Mouse (Mus musculus) cerebellum, adult 2 months (tissue): ENCODE results near the gene Ppfia2.

ENCODE experiments used
- CTCF ChIP-seq: fragments of 200-500 bp; IDR thresholded peaks from 2 replicates; pipeline ENCODE4 v1.5.1; 2011; ENCODE audit warnings: low read depth, mild to moderate bottlenecking, control low read depth, low read length, moderate library complexity, borderline replicate concordance; ENCODE audit not compliant: insufficient read depth
- POLR2A ChIP-seq: fragments of 200-500 bp; IDR thresholded peaks from 2 replicates; pipeline ENCODE4 v1.6.1; 2011; ENCODE audit warnings: low read length, control low read depth, borderline replicate concordance; ENCODE audit not compliant: insufficient read depth

DNA sequence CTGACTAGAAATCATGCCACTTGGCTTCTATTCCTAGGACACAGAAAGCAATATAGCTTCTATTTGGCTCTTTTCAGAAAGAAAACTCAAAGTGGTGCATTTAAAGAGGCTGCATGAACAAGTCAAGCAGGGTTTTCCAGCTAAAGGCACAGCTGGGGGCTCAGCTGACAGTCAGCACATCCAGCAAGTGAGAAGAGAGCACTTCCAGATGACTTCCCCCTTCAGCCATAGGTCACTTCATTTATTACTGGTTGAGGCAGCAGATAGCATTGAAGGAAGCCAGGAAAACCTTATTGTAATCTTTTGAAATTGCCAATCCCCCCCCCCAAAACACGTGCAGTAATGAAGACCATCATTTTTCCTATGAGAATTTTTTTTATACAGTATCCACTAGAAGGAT is 126.8 kb downstream of the Ppfia2 start:
- TF ChIP-seq POLR2A: no peak
- no peak for TF ChIP-seq CTCF
